16 mouse cellular contexts compared by ENCODE assay signal in genomic region chr6:136018962-136019361, GRCm38 (mm10).
"Had no signal": no experiment of that assay in that cellular context is flagged by ENCODE, and none has a peak within 500 bp of the region (broad histone marks: within the 10 kb centered on the region; RNA-seq: fewer than 3 reads in every experiment).

No protein-coding gene starts in this region.

- H3K4me3 ChIP-seq: neural tube, embryonic 13.5 days; neural tube, embryonic 15.5 days; stomach, embryonic 15.5 days had no signal

- H3K36me3 ChIP-seq: neural tube, embryonic 13.5 days; neural tube, embryonic 15.5 days; stomach, embryonic 15.5 days had no signal

- H3K4me1 ChIP-seq: neural tube, embryonic 13.5 days; neural tube, embryonic 15.5 days; stomach, embryonic 15.5 days had no signal

- H3K27ac ChIP-seq: neural tube, embryonic 13.5 days; neural tube, embryonic 15.5 days; stomach, embryonic 15.5 days; stomach, postnatal 0 days had no signal

- H3K4me2 ChIP-seq: neural tube, embryonic 13.5 days; neural tube, embryonic 15.5 days; stomach, embryonic 15.5 days had no signal

- H3K9ac ChIP-seq: neural tube, embryonic 13.5 days; neural tube, embryonic 15.5 days; stomach, embryonic 15.5 days had no signal

- H3K9me3 ChIP-seq: neural tube, embryonic 13.5 days; neural tube, embryonic 15.5 days; stomach, embryonic 15.5 days had no signal

- DNase-seq: retina, postnatal 1 day; right cerebral cortex, adult 18-20 months; right cerebral cortex, postnatal 14 days; right cerebral cortex, postnatal 25 days; right cerebral cortex, postnatal 4 days; spleen, adult 18-20 months; thymus, adult 18-20 months; thymus, adult 2 months; thymus, postnatal 14 days; thymus, postnatal 25 days; thymus, postnatal 36 days; thymus, postnatal 4 days had no signal

- H3K27me3 ChIP-seq: neural tube, embryonic 13.5 days; neural tube, embryonic 15.5 days; stomach, embryonic 15.5 days had no signal
